In the genomic region with DNA sequence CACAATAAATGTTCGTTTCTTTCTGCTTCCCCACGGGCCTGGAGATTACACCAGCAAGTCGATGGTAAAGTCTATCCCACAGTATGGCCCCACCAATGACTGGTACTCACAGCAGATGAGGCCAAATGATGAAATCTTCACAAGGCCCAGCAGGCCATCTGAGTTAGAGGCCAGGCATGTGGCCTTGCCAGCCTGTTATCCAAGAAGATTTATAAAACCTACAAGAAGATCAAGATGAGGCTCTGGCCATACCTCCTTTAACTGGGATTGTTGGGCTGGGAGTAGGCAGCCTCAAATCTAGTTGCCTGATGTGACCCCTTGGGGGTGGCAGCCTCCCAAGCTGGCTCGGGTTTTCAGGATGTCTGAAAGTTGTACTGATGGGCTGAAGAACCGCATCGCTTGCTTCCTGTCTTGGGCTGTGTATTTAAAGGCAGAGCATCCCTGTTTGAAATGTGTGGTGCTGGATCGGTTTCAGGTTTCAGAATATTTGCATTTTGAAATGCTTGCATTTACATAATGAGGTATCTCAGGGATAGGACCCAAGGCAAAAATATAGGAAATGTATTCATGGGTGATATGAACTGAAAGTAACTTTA, we compare ENCODE assay signal across 11 mouse cellular contexts.
"Had no signal": no experiment of that assay in that cellular context is flagged by ENCODE, and none has a peak within 500 bp of the region (broad histone marks: within the 10 kb centered on the region; RNA-seq: fewer than 3 reads in every experiment).

No protein-coding gene starts in this region.

- H3K4me3 ChIP-seq: limb, embryonic 13.5 days; midbrain, embryonic 13.5 days had no signal

- H3K9ac ChIP-seq: limb, embryonic 13.5 days; liver, embryonic 14.5 days; midbrain, embryonic 13.5 days had no signal

- H3K27me3 ChIP-seq: limb, embryonic 13.5 days; midbrain, embryonic 13.5 days had no signal

- H3K36me3 ChIP-seq: limb, embryonic 13.5 days had no signal

- H3K27ac ChIP-seq: limb, embryonic 13.5 days; liver, embryonic 14.5 days; midbrain, embryonic 13.5 days; stomach, postnatal 0 days had no signal

- DNase-seq: kidney, adult 18-20 months; kidney, postnatal 14 days; left cerebral cortex, postnatal 4 days; lung, adult 18-20 months; lung, postnatal 36 days; thymus, adult 18-20 months; thymus, postnatal 25 days had no signal

- H3K9me3 ChIP-seq: limb, embryonic 13.5 days; midbrain, embryonic 13.5 days had no signal

- H3K4me2 ChIP-seq: limb, embryonic 13.5 days; midbrain, embryonic 13.5 days had no signal

- H3K4me1 ChIP-seq: limb, embryonic 13.5 days; midbrain, embryonic 13.5 days had no signal

- ATAC-seq: midbrain, embryonic 13.5 days had no signal
